Mouse (Mus musculus): Measurements from ENCODE around the gene Amdhd1.

Gene Amdhd1

DNA sequence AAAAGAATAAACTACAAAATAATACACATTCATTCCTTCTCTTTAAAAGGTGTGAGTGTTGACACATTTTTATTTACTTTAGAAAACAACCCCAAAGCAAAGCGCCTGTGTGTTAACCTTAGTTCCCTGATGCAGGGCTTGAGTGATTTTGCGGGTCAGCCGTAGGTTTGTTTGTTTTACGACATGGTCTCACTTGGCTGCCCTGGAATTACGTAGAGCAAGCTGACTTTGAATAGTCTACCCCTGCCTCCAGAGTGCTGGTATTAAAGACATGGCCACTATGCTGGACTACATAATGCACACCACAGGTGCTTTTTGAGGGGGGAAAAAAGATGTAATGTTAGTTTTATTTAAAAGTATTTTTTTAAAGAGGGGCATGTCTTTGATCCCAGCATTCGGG is 1.0 kb downstream of the Amdhd1 start:
- no peak for DNase-seq

DNA sequence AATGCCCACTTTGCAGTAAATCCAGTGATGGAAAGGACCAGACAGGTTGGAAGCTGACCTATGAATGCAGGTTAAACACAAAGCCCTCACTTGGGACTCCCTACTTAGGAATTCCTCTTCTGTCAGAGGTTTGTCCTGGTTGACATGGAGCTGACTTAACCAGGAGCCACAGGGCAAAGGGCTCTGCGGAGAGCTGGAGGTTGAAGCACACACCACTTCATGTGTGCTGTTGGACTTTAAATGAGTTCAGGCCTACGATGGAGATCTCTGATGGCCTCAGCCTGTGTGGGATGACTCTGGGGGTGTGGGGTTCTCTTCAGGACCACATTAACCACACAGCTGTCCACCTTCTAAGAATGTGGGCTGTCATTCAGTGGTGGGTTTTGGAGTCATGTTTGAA is 1.5 kb downstream of the Amdhd1 start:
- DNase-seq: no peak

DNA sequence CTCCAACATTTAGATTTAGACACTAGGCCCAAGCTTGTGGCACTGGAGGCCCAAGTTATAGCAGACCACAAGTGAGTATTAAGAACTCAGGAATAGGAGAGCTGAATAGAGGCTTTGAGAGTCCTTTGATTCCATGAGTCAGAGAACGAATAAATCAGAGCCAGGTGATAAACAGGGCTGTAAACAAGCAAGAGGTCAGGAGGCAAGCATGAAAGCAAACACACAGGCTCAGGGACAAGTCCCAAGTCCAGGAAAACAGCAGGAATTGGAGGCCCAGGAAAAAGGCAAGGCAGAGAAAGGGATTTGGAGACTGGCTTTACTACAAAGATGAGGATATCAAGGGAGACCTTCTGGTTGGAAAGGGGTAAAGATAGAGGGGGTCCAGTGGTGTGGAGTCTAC is 14.5 kb downstream of the Amdhd1 start:
- no peak for DNase-seq

DNA sequence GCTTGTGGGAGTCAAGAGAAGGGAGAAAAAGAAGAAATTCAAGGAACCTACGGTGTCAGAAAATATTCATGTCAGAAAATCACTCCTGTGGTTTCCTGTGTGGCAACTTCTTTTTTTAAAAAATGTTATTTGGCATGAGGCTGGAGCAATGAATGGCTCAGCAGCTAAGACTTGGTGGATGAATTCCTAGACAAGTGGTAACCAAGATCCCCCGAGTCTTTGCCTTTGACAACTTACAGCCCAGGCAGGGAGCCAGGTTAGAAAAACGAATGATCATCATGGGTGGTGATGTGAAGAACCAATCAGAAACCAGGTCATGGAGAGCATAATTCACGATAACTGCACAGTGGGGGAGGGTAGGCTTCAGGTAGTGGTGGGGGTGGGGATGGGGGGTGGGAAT is 18.8 kb downstream of the Amdhd1 start:
- no peak for DNase-seq

DNA sequence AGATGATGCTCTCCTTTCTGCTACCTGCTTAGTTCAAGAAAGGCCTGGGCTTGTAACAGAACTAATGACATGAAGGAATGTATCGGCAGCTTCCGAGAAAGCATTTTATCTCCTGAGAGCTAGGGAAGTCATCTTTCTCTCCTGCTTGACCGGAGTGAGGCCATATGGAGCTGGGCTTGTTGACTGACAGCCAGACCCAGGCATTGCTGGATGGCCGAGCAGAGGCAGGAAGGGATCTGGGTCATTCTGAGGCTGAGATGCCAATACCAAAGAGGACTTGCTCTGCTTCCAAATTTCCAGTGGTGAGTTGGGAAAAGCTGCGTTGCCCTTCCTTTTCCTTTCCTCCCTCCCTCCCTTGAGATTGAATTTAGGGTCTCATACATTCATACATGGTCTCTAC is 20.1 kb downstream of the Amdhd1 start:
- DNase-seq: no peak

DNA sequence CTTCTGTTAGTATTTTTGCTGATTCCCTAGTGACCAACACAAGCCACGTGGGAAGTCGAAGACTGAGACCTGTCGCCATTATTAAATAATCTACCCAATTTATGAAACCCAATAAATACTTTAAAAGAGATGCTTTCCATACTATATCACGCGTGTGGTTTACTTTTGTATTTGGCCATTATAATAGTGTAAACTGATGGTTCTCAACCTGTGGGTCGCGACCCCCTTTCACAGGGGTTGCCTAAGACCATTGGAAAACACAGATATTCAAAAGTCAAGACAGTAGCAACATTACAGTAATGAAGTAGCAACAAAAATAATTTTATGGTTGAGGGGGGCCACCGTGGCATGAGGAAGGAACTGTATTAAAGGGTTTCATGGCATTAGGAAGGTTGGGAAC is 20.7 kb downstream of the Amdhd1 start:
- DNase-seq: no peak

DNA sequence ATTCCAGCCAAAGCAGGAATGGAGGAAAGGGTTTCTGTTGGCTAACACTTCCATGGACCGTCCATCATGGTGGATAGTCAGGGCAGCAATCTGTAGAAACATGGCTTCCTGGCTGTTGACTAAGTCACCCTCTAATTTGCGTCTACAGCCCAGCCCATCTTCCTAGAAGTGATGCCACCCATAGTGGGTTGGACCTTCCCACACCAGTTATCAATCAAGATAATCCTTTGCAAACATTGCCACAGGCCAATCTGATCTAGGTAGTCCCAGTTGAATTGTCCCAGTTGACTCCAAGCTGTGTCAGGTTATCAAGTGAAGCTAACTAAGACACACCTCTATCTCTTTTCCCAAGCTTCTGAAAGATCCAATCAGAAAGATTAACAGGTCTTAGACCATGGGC is 21.2 kb downstream of the Amdhd1 start:
- no peak for DNase-seq

DNA sequence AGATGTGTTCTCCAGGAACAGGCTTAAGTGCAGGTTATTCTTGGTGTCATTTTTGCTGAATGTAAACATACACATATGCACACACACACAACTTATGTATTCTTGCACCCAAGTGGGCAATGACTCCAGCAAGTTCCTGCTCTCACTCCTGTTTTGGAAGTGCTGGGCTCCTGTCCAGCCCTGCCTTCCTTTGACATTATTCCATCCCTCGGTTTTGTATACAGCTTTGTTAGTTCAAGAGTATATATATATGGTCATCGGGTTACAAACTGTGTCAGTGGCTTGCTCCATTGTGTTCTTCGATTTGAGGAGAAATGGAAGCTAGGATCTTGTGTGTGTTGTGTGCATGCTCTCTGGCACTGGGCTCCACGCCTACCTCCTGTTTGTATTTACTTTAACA is 21.6 kb downstream of the Amdhd1 start:
- no peak for DNase-seq

DNA sequence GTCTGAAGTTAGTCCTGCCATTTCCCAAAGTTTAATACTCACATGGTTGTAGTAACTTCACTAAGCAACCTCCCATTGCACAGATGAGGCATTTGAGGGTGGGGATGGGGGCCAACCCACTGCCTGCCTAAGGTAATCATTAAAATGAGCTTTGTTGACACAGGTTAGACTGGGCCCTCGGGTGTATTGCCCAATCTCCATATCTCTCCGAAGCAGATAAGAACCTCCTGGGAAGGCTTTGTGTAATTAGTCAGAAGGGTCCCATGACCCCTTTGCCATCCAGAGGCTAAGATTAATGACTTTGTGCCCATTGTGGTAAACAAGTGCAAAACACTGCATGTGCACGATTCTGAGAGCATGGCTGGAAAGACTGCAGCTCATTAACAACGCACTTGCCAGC is 22.1 kb downstream of the Amdhd1 start:
- no peak for DNase-seq

DNA sequence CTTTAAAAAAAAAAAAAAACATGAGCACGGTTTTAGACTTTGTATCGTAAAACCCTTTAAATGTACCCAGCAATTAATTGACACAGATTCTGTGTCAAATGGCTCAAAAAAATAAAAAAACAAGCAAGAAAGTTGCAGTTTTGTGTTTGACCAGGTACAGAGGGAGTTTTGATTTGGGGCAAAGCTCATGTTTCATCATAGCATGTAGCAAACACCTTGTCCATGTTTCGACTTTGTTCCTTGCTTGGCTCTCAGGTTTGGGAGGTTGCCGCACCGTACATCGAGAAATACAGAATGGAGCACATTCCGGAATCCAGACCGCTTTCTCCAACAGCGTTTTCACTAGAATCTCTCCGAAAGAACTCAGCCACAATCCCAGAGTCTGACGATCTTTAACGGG is 23.9 kb downstream of the Amdhd1 start:
- DNase-seq: no peak

DNA sequence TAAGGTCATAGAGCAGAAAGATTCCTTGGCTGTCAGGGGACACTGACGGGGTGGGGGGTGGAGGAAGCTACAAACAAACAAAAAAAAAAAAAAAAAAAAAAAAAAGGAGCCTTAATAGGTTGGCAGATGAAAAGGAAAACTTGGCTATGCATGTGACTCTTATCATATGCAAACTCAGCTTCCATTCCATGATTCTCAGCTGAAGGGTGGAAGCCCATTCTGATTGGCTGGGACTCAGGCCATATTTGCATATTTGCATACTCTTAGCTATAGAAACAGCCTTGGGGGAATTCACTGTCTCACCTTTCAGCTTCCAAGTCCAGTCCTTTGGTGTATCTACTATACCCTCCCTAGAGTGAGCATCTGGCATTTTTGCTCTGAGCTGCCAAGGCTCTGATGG is 24.4 kb downstream of the Amdhd1 start:
- peak; percentile 27 for DNase-seq

DNA sequence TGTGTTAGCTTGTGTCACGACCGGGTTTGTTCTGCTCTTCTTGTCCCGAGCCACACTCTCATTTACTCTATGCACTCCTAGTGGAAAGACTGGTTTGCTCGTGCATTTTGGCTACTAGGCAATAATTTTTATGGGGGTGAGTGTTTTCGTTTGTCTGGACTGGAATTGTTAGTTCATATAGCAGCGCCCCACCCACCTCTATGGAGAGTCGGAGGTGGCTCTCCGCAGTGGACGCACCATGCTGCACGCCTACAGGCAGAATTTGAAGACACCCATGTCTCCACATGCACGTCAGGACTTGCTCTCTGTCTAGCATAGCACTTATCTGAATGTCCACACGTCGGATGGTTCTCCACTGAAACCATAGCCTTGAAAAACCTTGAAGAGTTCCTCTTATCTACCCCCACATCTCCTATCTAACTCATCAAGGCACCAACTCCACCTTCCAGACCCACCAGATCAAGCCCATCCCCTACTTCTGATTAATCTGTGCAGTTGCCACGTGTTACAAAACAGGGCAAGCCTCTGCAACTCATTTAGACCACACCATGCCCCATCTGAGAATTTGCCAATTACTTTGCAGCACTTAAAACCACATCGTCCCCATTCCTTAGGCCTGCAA is 30.2 kb downstream of the Amdhd1 start:
- DNase-seq: no peak

DNA sequence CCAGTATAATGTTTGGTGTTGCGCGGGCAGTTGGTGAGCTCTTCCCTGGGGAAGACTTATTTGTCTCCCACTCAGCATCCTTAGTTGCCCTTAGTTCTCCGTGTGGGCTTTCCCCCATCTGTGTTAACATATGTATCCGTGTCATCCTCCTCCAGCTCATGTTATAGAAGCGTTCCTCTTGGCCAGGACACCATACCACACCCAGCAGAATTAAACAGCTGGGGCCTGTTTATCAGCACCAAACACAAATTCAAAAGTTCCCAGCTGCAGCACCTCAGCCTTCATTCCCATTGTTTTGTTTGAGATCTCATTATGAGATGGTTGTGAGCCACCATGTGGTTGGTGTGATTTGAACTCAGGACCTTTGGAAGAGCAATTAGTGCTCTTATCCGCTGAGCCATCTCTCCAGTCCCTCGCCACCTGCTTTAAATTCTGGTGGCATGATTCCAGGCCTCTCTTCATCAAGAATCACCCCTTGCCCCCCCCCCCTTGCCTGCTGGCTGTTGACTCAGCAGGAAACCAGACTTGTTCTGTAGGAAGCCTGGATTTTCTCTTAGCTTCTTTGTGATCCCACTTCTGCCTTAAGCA is 31.4 kb downstream of the Amdhd1 start:
- DNase-seq: no peak

DNA sequence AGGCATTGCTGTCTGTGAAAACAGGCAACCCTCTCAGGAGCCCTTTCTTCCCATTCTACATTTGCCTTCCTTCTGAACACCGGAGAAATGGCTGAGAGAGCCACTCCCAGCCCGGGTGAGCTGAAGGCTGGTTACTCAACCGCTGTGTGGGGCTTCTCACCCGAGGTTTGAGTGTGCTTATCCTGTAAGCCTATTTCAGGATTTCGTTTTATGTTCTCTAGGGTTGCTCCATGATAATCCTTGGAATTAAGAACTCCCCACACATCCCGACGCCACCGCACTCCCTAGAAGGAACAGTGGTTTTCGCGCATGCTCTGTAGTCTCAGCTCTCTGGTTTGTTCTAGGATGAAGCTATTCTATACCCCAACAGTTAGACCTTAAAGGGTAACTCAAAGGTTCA is 38.5 kb downstream of the Amdhd1 start:
- no peak for DNase-seq

DNA sequence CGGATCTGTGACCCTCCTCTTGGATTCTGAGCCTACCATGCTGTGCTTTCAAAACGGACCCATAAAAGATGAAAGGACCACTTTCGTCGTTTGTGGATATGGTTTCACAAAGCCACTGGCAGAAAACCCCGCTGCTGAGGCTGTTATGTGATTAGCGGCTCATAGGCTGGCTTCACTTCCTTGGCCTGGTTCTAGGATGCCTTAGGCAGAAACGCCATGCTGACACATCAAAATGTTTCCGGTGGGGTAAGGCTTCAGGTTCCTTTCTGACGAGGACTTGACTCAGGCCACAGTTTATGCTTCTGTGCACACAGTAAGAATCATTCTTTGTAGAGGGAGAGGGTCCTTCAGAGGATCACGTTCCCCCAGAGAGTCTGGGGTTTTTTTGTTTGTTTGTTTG is 39.0 kb downstream of the Amdhd1 start:
- no peak for DNase-seq

DNA sequence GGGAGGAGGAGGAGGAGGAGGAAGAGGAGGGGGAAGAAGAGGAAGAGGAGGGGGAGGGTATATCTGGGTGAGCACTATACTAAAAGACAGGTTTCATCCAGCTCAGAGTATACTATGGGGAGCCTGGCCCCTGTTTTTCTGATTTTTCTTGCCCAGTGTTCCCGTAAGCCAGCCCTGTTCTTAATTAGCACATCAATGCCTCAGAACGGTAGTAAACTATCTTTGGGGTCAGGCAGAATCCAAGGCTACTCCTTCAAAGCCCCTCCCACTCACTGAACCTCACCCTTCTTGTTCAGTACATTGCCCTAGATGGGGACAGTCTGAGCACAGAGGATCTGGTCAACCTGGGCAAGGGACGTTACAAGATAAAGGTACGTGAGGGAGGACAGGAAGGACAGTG is 49.4 kb downstream of the Amdhd1 start:
- DNase-seq: no peak

DNA sequence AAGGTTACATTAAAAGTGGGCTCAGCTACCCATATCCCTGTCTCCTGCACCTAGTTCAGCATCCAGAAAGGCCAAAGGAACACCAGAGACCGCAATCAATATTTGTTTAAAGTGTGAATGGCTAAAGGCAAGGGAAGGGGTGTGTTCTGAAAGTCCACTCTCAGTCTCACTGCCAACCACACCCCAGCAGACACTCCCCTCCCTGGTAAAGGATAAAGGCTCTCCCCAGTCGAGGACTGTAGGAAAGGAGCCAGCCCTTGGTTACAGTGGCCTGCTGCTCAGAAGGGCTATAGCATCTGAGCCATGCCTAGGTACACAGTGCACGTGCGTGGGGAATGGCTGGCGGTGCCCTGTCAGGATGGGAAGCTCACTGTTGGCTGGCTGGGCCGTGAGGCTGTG is 51.0 kb downstream of the Amdhd1 start:
- no peak for DNase-seq

DNA sequence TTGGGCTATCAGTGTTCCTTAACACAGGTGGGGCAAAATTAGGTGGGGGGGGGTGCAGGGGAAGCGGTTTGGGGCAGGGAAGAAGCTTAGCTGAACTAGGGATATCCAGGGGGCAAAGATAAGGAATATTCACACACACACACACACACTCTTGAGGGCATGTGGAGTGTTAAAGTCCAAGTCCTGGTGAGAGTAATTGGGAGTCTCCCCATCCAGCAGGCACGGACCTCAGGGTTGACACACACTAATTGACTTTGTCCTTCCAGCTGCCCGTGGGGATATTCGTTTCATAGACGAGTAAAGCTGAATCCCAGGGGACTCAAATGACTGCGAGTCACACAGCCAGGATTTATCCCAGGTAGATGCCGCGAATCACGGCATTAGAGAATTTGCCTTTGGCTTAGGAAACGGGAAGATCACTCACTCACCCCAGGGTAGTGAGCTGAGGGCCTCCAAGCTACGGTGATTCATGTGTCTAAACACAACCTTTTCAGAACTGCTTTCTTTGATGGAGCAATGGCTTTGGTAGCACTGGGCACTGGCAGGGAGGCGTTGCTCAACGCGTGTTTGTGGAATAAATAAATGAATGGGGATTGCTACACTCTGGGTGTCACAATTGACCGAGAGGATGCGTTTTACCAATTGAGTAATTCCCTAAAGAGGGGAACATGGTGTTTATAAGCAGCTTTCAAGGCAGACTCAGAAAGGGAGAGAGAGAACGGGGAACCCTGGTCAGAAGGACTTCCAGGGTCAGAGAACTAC is 51.6 kb downstream of the Amdhd1 start, which contains the start of gene Hal:
Gene Hal, plus strand, starts transcription at position 703 of the 762 bp plus-strand sequence.
- DNase-seq: no peak

DNA sequence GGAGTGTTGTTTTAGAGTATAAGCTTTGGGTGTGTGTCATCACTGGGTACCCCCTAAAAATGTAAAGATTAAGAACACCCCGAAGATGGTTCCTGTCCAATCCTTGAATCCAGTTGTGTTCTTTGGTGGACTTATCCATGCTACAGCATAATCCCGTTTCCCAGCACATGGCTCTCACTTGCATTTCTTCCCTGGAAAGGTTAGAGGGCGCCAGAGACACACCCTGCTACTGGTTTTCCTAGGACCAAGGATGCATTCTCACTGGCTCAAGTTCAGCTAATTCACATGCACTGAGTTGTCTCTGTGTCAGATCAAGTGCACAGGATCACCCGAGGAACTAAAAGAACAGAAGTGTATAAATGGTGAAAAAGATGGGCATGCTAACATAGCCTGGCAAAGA is 53.2 kb downstream of the Amdhd1 start:
- peak; percentile 9 for DNase-seq

DNA sequence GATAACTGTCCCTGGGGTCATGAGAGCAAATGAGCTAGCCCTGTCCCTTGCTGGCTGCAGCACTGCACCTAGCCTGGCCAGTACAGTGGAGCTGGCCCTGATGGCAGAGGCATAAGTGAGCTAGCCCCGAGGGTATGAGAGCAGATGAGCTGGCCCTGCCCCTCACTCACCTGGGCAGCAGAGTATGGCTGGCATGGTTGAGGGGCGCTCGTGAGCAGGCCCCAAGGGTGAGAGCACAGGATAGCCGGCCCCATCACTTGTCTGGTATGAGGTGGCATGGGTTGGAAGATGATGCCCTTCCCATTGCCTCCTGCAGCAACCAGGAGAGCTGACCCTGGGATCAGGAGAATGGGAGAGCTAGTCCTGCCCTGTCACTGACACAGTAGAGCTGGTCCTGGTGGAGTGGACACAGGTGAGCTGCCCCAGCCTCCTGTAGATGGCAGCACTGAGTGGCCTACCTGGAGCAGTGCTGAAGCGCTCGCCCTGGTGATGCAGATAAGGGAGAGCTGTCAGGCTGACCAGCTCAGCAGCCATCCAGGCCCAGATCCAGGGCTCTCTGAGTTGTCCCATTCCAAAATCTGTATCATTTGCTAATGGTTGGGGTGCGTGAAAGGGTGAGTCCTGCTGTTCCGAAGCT is 54.7 kb downstream of the Amdhd1 start:
- peak; percentile 58 for DNase-seq

DNA sequence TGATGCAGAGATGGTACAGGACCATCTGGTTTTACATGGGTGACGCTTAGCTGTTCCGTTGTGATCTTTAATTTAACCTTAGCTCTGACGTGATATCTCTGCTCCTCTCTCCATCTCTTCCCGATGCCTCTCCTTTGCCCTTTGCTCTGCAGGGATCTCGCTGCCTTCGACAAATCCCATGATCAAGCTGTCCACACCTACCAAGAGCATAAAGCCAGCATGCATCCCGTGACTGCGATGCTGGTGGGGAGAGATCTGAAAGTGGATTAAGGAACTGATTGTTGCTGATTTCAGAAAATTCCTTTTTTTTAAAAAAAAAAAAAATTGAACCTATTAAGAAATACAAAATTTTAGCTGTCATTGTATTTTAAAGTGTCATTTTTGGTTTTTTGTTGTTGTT is 55.3 kb downstream of the Amdhd1 start:
- no peak for DNase-seq

Data from thymus, postnatal 14 days (tissue).